ENCODE assay signal across 8 mouse cellular contexts in genomic region chr7:79391883-79392649, GRCm38 (mm10). TPM values are rescaled to one million over a fixed set of nuclear protein-coding genes. Genes with fewer than 3 reads are reported as not detected.
DNase-seq lines count a peak whose midpoint lies in the region; ATAC-seq and TF ChIP-seq lines count a peak whose summit lies in the region.

Fanci (plus strand) TSS chr7:79391929.

- H3K4me1 ChIP-seq in erythroblast, embryonic 14.5 days (ENCODE audit: control insufficient read depth), result peaks cover 37% of the 10 kb centered on the region
- no peaks in the 10 kb centered on the region for H3K4me1 ChIP-seq in heart, embryonic 11.5 days (ENCODE audit: control insufficient read depth, insufficient read depth, low read length)
- H3K4me1 ChIP-seq in kidney, embryonic 16.5 days (ENCODE audit: insufficient read depth, low read length), result peaks cover 7% of the 10 kb centered on the region
- peaks cover 5% of the 10 kb centered on the region; the same call in 1 of the 2 replicates for H3K4me1 ChIP-seq in liver, adult 2 months (ENCODE audit: control insufficient read depth, insufficient read depth, low read length)

- H3K9me3 ChIP-seq in erythroblast, embryonic 14.5 days (ENCODE audit: control insufficient read depth, low read length), result no peaks in the 10 kb centered on the region
- H3K9me3 ChIP-seq in heart, embryonic 11.5 days (replicated peaks; ENCODE audit: control insufficient read depth, low read length), result no peaks in the 10 kb centered on the region
- no peaks in the 10 kb centered on the region for H3K9me3 ChIP-seq in kidney, embryonic 16.5 days (ENCODE audit: low read length)

- peak; percentile 98 for DNase-seq in brain, embryonic 14.5 days (ENCODE audit: low read depth)
- peak; percentile 74 for DNase-seq in liver, adult 2 months (ENCODE audit: extremely low read depth, low read depth, low spot score)
- peak; percentile 95 for DNase-seq in splenic B cell, adult 2 months (ENCODE audit: low read depth, low spot score)

- H3K79me2 ChIP-seq in C2C12 (ENCODE audit: control insufficient read depth, insufficient read depth) (peaks cover 7% of the 10 kb centered on the region), myocyte (ENCODE audit: control insufficient read depth, insufficient read depth) (no peaks in the 10 kb centered on the region)
- no peaks in the 10 kb centered on the region for H3K79me2 ChIP-seq in liver, adult 2 months (ENCODE audit: control insufficient read depth, insufficient read depth, low read length)

- H3K4me2 ChIP-seq in heart, embryonic 11.5 days, result peak within 1 kb of the TSS; percentile 96
- H3K4me2 ChIP-seq in kidney, embryonic 16.5 days (replicated peaks; ENCODE audit: low read depth, low read length), result peak within 1 kb of the TSS; percentile 89
- peak within 1 kb of the TSS; percentile 81 for H3K4me2 ChIP-seq in myocyte (ENCODE audit: low read depth)

- under 1% methylated on average over 44 of the region's 44 CpGs for WGBS in heart, embryonic 11.5 days (ENCODE audit: insufficient replicate concordance)
- under 1% methylated on average over 44 of the region's 44 CpGs for WGBS in kidney, embryonic 16.5 days
- under 1% methylated on average over 44 of the region's 44 CpGs for WGBS in liver, adult 2 months

- peak within 1 kb of the TSS; percentile 76 for H3K9ac ChIP-seq in heart, embryonic 11.5 days (ENCODE audit: low read depth, low read length)
- H3K9ac ChIP-seq in kidney, embryonic 16.5 days (replicated peaks; ENCODE audit: low read length), result peak within 1 kb of the TSS; percentile 75
- H3K9ac ChIP-seq in liver, adult 2 months (ENCODE audit: low read depth, low read length), result peak within 1 kb of the TSS; percentile 68

- H3K27me3 ChIP-seq in C2C12 (ENCODE audit: control insufficient read depth, insufficient read depth, insufficient read length), result no peaks in the 10 kb centered on the region
- H3K27me3 ChIP-seq in erythroblast, embryonic 14.5 days (ENCODE audit: control insufficient read depth), result peaks cover 4% of the 10 kb centered on the region
- H3K27me3 ChIP-seq in heart, embryonic 11.5 days (ENCODE audit: control insufficient read depth, insufficient read depth, low read length), result no peaks in the 10 kb centered on the region
- no peaks in the 10 kb centered on the region for H3K27me3 ChIP-seq in kidney, embryonic 16.5 days (ENCODE audit: insufficient read depth, low read length)
- H3K27me3 ChIP-seq in liver, adult 2 months (ENCODE audit: control insufficient read depth, insufficient read depth, low read length), result no peaks in the 10 kb centered on the region
- H3K27me3 ChIP-seq in myocyte (ENCODE audit: control insufficient read depth, insufficient read depth, insufficient read length), result peaks cover 1% of the 10 kb centered on the region
- no peaks in the 10 kb centered on the region for H3K27me3 ChIP-seq in splenic B cell, adult 2 months (ENCODE audit: control insufficient read depth, insufficient read depth, low read length, poor library complexity, severe bottlenecking)

- no peak for TF ChIP-seq CTCF in C2C12 (IDR thresholded peaks at IDR 0.05; ENCODE audit: control insufficient read depth, insufficient read depth, insufficient read length)
- no peak for TF ChIP-seq CTCF in brain, embryonic 14.5 days (IDR thresholded peaks at IDR 0.05; ENCODE audit: borderline replicate concordance, extremely low read depth, insufficient read depth, insufficient read length)
- TF ChIP-seq CTCF in liver, adult 2 months (IDR thresholded peaks at IDR 0.05; ENCODE audit: low read depth, low read length), result no peak

- H3K4me3 ChIP-seq in C2C12 (ENCODE audit: insufficient read depth, poor library complexity, severe bottlenecking) (peak within 1 kb of the TSS; percentile 52), myocyte (peak within 1 kb of the TSS; percentile 60)
- H3K4me3 ChIP-seq in erythroblast, embryonic 14.5 days (replicated peaks), result peak within 1 kb of the TSS; percentile 95
- peak within 1 kb of the TSS; percentile 72 for H3K4me3 ChIP-seq in heart, embryonic 11.5 days (ENCODE audit: low read depth, low read length)
- H3K4me3 ChIP-seq in kidney, embryonic 16.5 days (ENCODE audit: low read length), result peak within 1 kb of the TSS; percentile 75
- H3K4me3 ChIP-seq in liver, adult 2 months (ENCODE audit: insufficient read depth, low read depth, low read length), result peak within 1 kb of the TSS; percentile 79

- H3K27ac ChIP-seq in heart, embryonic 11.5 days (ENCODE audit: low read depth, low read length), result peak within 1 kb of the TSS; percentile 50
- peak within 1 kb of the TSS; percentile 81 for H3K27ac ChIP-seq in kidney, embryonic 16.5 days (ENCODE audit: low read length)
- peak within 1 kb of the TSS; percentile 64 for H3K27ac ChIP-seq in liver, adult 2 months (replicated peaks; ENCODE audit: insufficient read depth, low read depth, low read length)

- no peak for TF ChIP-seq POLR2A in brain, embryonic 14.5 days (IDR thresholded peaks at IDR 0.05; ENCODE audit: borderline replicate concordance, extremely low read depth, insufficient read depth, insufficient read length, poor library complexity, severe bottlenecking)
- TF ChIP-seq POLR2A in liver, adult 2 months (IDR thresholded peaks at IDR 0.05; ENCODE audit: extremely low read depth, insufficient read depth, low read length), result 0 out of 2 replicates have a peak, but pooled peaks have one; percentile 17
- peak; percentile 58 for TF ChIP-seq POLR2A in myocyte (IDR thresholded peaks at IDR 0.05; ENCODE audit: insufficient read length, low read depth)

- peak; percentile 90 for ATAC-seq in heart, embryonic 11.5 days (replicated peaks; ENCODE audit: insufficient number of reproducible peaks, low FRiP score, low TSS enrichment)
- peak; percentile 95 for ATAC-seq in kidney, embryonic 16.5 days (ENCODE audit: low FRiP score, low TSS enrichment)

- H3ac ChIP-seq in C2C12 (ENCODE audit: control insufficient read depth, insufficient read length, low read depth) (peak within 1 kb of the TSS; percentile 81), myocyte (ENCODE audit: control insufficient read depth, insufficient read length) (peak within 1 kb of the TSS; percentile 37)

- H3K79me3 ChIP-seq in C2C12 (ENCODE audit: low read depth), result peaks cover 3% of the 10 kb centered on the region

- no peaks in the 10 kb centered on the region for H3K36me3 ChIP-seq in C2C12 (ENCODE audit: control insufficient read depth, insufficient read depth)
- H3K36me3 ChIP-seq in erythroblast, embryonic 14.5 days (ENCODE audit: control insufficient read depth), result peaks cover 24% of the 10 kb centered on the region
- no peaks in the 10 kb centered on the region for H3K36me3 ChIP-seq in heart, embryonic 11.5 days (ENCODE audit: control insufficient read depth, insufficient read depth, low read length)
- H3K36me3 ChIP-seq in kidney, embryonic 16.5 days (ENCODE audit: insufficient read depth, low read length), result no peaks in the 10 kb centered on the region
- H3K36me3 ChIP-seq in liver, adult 2 months (ENCODE audit: control insufficient read depth, insufficient read depth, low read length), result no peaks in the 10 kb centered on the region
- H3K36me3 ChIP-seq in myocyte (ENCODE audit: control insufficient read depth, insufficient read depth), result no peaks in the 10 kb centered on the region
- H3K36me3 ChIP-seq in splenic B cell, adult 2 months (ENCODE audit: control insufficient read depth, insufficient read depth, low read length, poor library complexity, severe bottlenecking), result no peaks in the 10 kb centered on the region

TF ChIP-seq in C2C12, 6 proteins besides CTCF, POLR2A, EP300 and RAD21:
- no peak for TF ChIP-seq MYOG (IDR thresholded peaks at IDR 0.05; ENCODE audit: control insufficient read depth, extremely low read depth, insufficient read length)
- TF ChIP-seq MYOD1 (IDR thresholded peaks at IDR 0.05; ENCODE audit: control insufficient read depth, insufficient read length, low read depth), result no peak
- TF ChIP-seq MAX (IDR thresholded peaks at IDR 0.05), result peak; percentile 47

TF ChIP-seq in myocyte, 11 proteins besides CTCF, POLR2A, EP300 and RAD21:
- TF ChIP-seq POLR2AphosphoS2 (IDR thresholded peaks at IDR 0.05; ENCODE audit: insufficient read length, low read depth), result peak; percentile 38
- peak; percentile 98 for TF ChIP-seq E2F4 (IDR thresholded peaks at IDR 0.05; ENCODE audit: insufficient read depth)
- no peak for TF ChIP-seq USF1 (IDR thresholded peaks at IDR 0.05; ENCODE audit: low read depth)
- TF ChIP-seq MAX (IDR thresholded peaks at IDR 0.05; ENCODE audit: low read depth), result peak; percentile 24
- TF ChIP-seq TCF12 (IDR thresholded peaks at IDR 0.05; ENCODE audit: insufficient read depth, poor library complexity, severe bottlenecking), result no peak
- TF ChIP-seq SRF (IDR thresholded peaks at IDR 0.05; ENCODE audit: control insufficient read depth, insufficient read length, low read depth), result no peak
- no peak for TF ChIP-seq REST (IDR thresholded peaks at IDR 0.05; ENCODE audit: insufficient read depth, insufficient read length)

RNA-seq across cellular contexts. Expression of gene Fanci, which starts in this region (rescaled TPM):
- 4.3 TPM for polyA plus RNA-seq in C2C12 (2012; fragmentation: generic; extraction: Trizol)
- polyA plus RNA-seq in brain, embryonic 14.5 days (2012; rRNA removed), result 3.2 and 4.6 TPM in 2 replicates
- polyA plus RNA-seq in erythroblast, embryonic 14.5 days (2012), result 0.13 and 0.22 TPM in 2 replicates
- polyA plus RNA-seq in heart, embryonic 11.5 days (2014; fragmentation: Nextera tagmentation; extraction: Ambion mirVana), result 10.6 and 13.2 TPM in 2 replicates
- polyA plus RNA-seq in kidney, embryonic 16.5 days (2015; fragmentation: Nextera tagmentation; extraction: Ambion mirVana), result 11.9 and 12.2 TPM in 2 replicates
- total RNA-seq in liver, adult 2 months (2014; rRNA removed), result 0.18 and 0.94 TPM in 2 replicates
- 0.02 and 0.17 TPM in 2 replicates for polyA plus RNA-seq in liver, adult 2 months (2012; rRNA removed)
- 1.6 TPM for polyA plus RNA-seq in myocyte (2012; fragmentation: generic; extraction: Trizol)

Comparison
In these comparisons a context has a peak if more than half of its experiments do, and no peak if none do; other contexts are left out.
1. Peak in every context shown above with its lines: DNase-seq, ATAC-seq, H3K4me3 ChIP-seq and H3K27ac ChIP-seq.
2. Peak in DNase-seq, H3K4me3 ChIP-seq, H3K27ac ChIP-seq and H3K9ac ChIP-seq in liver, adult 2 months; RNA of the gene not detected or under 1 TPM.